23 mouse cellular contexts compared by ENCODE assay signal in genomic region chr16:38002485-38002884, GRCm38 (mm10).
DNase-seq lines count a peak whose midpoint lies in the region; ATAC-seq and TF ChIP-seq lines count a peak whose summit lies in the region.
"Had no signal": no experiment of that assay in that cellular context is flagged by ENCODE, and none has a peak within 500 bp of the region (broad histone marks: within the 10 kb centered on the region; RNA-seq: fewer than 3 reads in every experiment).

No protein-coding gene starts in this region.

- no peak for DNase-seq in hindbrain, embryonic 10.5 days (ENCODE audit: low spot score)
- DNase-seq in hindbrain, embryonic 14.5 days (ENCODE audit: low spot score), result no peak
- peak; percentile 31 for DNase-seq in urinary bladder, postnatal 14 days (ENCODE audit: low spot score)
- DNase-seq in urinary bladder, adult 2 months (ENCODE audit: low spot score), result no peak
- peak; percentile 72 for DNase-seq in thymus, adult 2 months
- DNase-seq in lung, postnatal 14 days, result no peak
- DNase-seq: adrenal gland, adult 2 months; cerebellum, adult 8-10 months; gastrocnemius, postnatal 25 days; kidney, adult 8-10 months; kidney, postnatal 36 days; left cerebral cortex, postnatal 4 days; lung, adult 2 months; lung, postnatal 36 days; right cerebral cortex, adult 18-20 months had no signal

- no peaks in the 10 kb centered on the region for H3K9me3 ChIP-seq in hindbrain, embryonic 10.5 days
- no peaks in the 10 kb centered on the region for H3K9me3 ChIP-seq in hindbrain, embryonic 14.5 days (ENCODE audit: control insufficient read depth, low read length)
- H3K9me3 ChIP-seq: embryonic facial prominence, embryonic 12.5 days; neural tube, embryonic 12.5 days; stomach, embryonic 15.5 days had no signal

- peaks cover 19% of the 10 kb centered on the region for H3K4me1 ChIP-seq in hindbrain, embryonic 10.5 days (replicated peaks)
- 0 out of 2 replicates have a peak, but pooled peaks cover 3% of the 10 kb centered on the region for H3K4me1 ChIP-seq in hindbrain, embryonic 14.5 days (replicated peaks; ENCODE audit: control insufficient read depth, insufficient read depth, low read length)
- peaks cover 11% of the 10 kb centered on the region for H3K4me1 ChIP-seq in thymus, adult 2 months (replicated peaks; ENCODE audit: control insufficient read depth, insufficient read depth, low read length)
- H3K4me1 ChIP-seq: embryonic facial prominence, embryonic 12.5 days; stomach, embryonic 15.5 days had no signal

- peak overlapping the region; percentile 9; the same call in 1 of the 2 replicates for H3K27ac ChIP-seq in hindbrain, embryonic 10.5 days
- H3K27ac ChIP-seq in hindbrain, embryonic 14.5 days, result no peak overlapping the region
- peak overlapping the region; percentile 45; the same call in 1 of the 2 replicates for H3K27ac ChIP-seq in thymus, adult 2 months (ENCODE audit: control insufficient read depth, insufficient read depth, low read length)
- H3K27ac ChIP-seq: embryonic facial prominence, embryonic 12.5 days; left cerebral cortex, adult 2 months; neural tube, embryonic 12.5 days; stomach, embryonic 15.5 days had no signal

- H3K4me3 ChIP-seq in hindbrain, embryonic 10.5 days, result no peak overlapping the region
- H3K4me3 ChIP-seq in hindbrain, embryonic 14.5 days (replicated peaks; ENCODE audit: low read length), result no peak overlapping the region
- no peak overlapping the region for H3K4me3 ChIP-seq in thymus, adult 2 months (ENCODE audit: control insufficient read depth, insufficient read depth, low read length)
- H3K4me3 ChIP-seq: embryonic facial prominence, embryonic 12.5 days; erythroblast, embryonic 14.5 days; left cerebral cortex, adult 2 months; neural tube, embryonic 12.5 days; stomach, embryonic 15.5 days had no signal

- 0 out of 2 replicates have a peak, but pooled peaks cover 2% of the 10 kb centered on the region for H3K36me3 ChIP-seq in hindbrain, embryonic 10.5 days
- no peaks in the 10 kb centered on the region for H3K36me3 ChIP-seq in hindbrain, embryonic 14.5 days (replicated peaks; ENCODE audit: control insufficient read depth, insufficient read depth)
- no peaks in the 10 kb centered on the region for H3K36me3 ChIP-seq in thymus, adult 2 months (ENCODE audit: control insufficient read depth, insufficient read depth, low read length)
- H3K36me3 ChIP-seq: embryonic facial prominence, embryonic 12.5 days; stomach, embryonic 15.5 days had no signal

- 82% methylated on average over 3 of the region's 3 CpGs for WGBS in hindbrain, embryonic 10.5 days
- 85% methylated on average over 3 of the region's 3 CpGs for WGBS in hindbrain, embryonic 14.5 days
- WGBS in thymus, adult 2 months, result 39% methylated on average over 3 of the region's 3 CpGs

- no peak for ATAC-seq in hindbrain, embryonic 14.5 days (ENCODE audit: low FRiP score)
- no peak for ATAC-seq in erythroid progenitor cell, adult 5-6 weeks (replicated peaks; ENCODE audit: low FRiP score, poor library complexity, severe bottlenecking)
- ATAC-seq: forebrain, embryonic 14.5 days had no signal

- H3K4me2 ChIP-seq in hindbrain, embryonic 14.5 days (replicated peaks), result no peak overlapping the region
- H3K4me2 ChIP-seq: embryonic facial prominence, embryonic 12.5 days; midbrain, embryonic 11.5 days; neural tube, embryonic 12.5 days; stomach, embryonic 15.5 days had no signal

- TF ChIP-seq POLR2A in thymus, adult 2 months (IDR thresholded peaks at IDR 0.05; ENCODE audit: control insufficient read depth, extremely low read depth, insufficient read depth, low read length, poor library complexity), result no peak

- TF ChIP-seq CTCF in thymus, adult 2 months (IDR thresholded peaks at IDR 0.05; ENCODE audit: borderline replicate concordance, control insufficient read depth, extremely low read depth, insufficient read depth, low read length, poor library complexity), result 0 out of 2 replicates have a peak, but pooled peaks have one; percentile 36

- no peak overlapping the region for H3K9ac ChIP-seq in hindbrain, embryonic 14.5 days
- H3K9ac ChIP-seq: embryonic facial prominence, embryonic 12.5 days; neural tube, embryonic 12.5 days; stomach, embryonic 15.5 days had no signal

- no peaks in the 10 kb centered on the region for H3K27me3 ChIP-seq in hindbrain, embryonic 10.5 days (ENCODE audit: insufficient read depth, poor library complexity, severe bottlenecking)
- H3K27me3 ChIP-seq in hindbrain, embryonic 14.5 days (ENCODE audit: control insufficient read depth, insufficient read depth, low read length), result no peaks in the 10 kb centered on the region
- H3K27me3 ChIP-seq in thymus, adult 2 months (ENCODE audit: control insufficient read depth, insufficient read depth, low read length), result no peaks in the 10 kb centered on the region
- H3K27me3 ChIP-seq: embryonic facial prominence, embryonic 12.5 days; neural tube, embryonic 12.5 days; stomach, embryonic 15.5 days had no signal

Comparison
In these comparisons a context has a peak if more than half of its experiments do, and no peak if none do; other contexts are left out.
1. DNase-seq: peak in urinary bladder, postnatal 14 days (single experiment) and thymus, adult 2 months (single experiment); none in hindbrain, embryonic 10.5 days (single experiment), hindbrain, embryonic 14.5 days (single experiment), urinary bladder, adult 2 months (single experiment) and lung, postnatal 14 days (single experiment).